Mouse (Mus musculus): ENCODE measurements around the gene B130006D01Rik. TPM values are rescaled to one million over a fixed set of nuclear protein-coding genes. Genes with fewer than 3 reads are reported as not detected.

The B130006D01Rik gene
- polyA plus RNA-seq, 1 experiment from 2014 or later, result 1.6 TPM

GRCm38 (mm10) chr11:95719356-95719755 is 4.0 kb upstream of the B130006D01Rik start:
- Histone ChIP-seq H3K4me1 (peaks cover 17% of the 10 kb centered on the region), H3K9ac (replicated peaks) (no peak overlapping the region), H3K36me3 (no peaks in the 10 kb centered on the region), H3K4me3 (no peak overlapping the region), H3K27ac (replicated peaks) (no peak overlapping the region), H3K27me3 (no peaks in the 10 kb centered on the region), H3K4me2 (replicated peaks) (no peak overlapping the region), H3K9me3 (no peaks in the 10 kb centered on the region)
- 92% methylated on average over 3 of the region's 3 CpGs for WGBS
- no peak for ATAC-seq (ENCODE audit: low FRiP score, low read depth)

GRCm38 (mm10) chr11:95724466-95724865 is 1.1 kb downstream of the B130006D01Rik start:
- WGBS, result 95% methylated on average over 4 of the region's 4 CpGs
- H3K4me1 ChIP-seq, result no peaks in the 10 kb centered on the region
- no peak for ATAC-seq (ENCODE audit: low FRiP score, low read depth)
- no peaks in the 10 kb centered on the region for H3K36me3 ChIP-seq
- H3K9me3 ChIP-seq, result no peaks in the 10 kb centered on the region
- H3K4me2 ChIP-seq (replicated peaks), result no peak overlapping the region
- no peaks in the 10 kb centered on the region for H3K27me3 ChIP-seq
- H3K27ac ChIP-seq (replicated peaks), result no peak overlapping the region
- H3K9ac ChIP-seq (replicated peaks), result no peak overlapping the region
- H3K4me3 ChIP-seq, result no peak overlapping the region

GRCm38 (mm10) chr11:95726156-95726555 is 2.8 kb downstream of the B130006D01Rik start:
- WGBS, result 82% methylated on average over 4 of the region's 4 CpGs
- no peaks in the 10 kb centered on the region for H3K36me3 ChIP-seq
- H3K4me1 ChIP-seq, result no peaks in the 10 kb centered on the region
- H3K9ac ChIP-seq (replicated peaks), result no peak overlapping the region
- H3K4me3 ChIP-seq, result no peak overlapping the region
- no peak overlapping the region for H3K4me2 ChIP-seq (replicated peaks)
- H3K27me3 ChIP-seq, result no peaks in the 10 kb centered on the region
- no peaks in the 10 kb centered on the region for H3K9me3 ChIP-seq
- ATAC-seq (ENCODE audit: low FRiP score, low read depth), result no peak
- H3K27ac ChIP-seq (replicated peaks), result no peak overlapping the region

GRCm38 (mm10) chr11:95727947-95728346 is 4.6 kb downstream of the B130006D01Rik start:
- ATAC-seq (ENCODE audit: low FRiP score, low read depth), result no peak
- no peak overlapping the region for H3K4me2 ChIP-seq (replicated peaks)
- WGBS, result 95% methylated on average over 5 of the region's 5 CpGs

GRCm38 (mm10) chr11:95728916-95729907 is 5.8 kb downstream of the B130006D01Rik start:
- no peak for ATAC-seq (ENCODE audit: low FRiP score, low read depth)
- H3K27me3 ChIP-seq, result no peaks in the 10 kb centered on the region
- H3K4me3 ChIP-seq, result no peak overlapping the region
- no peak overlapping the region for H3K27ac ChIP-seq (replicated peaks)
- WGBS, result 86% methylated on average over 12 of the region's 12 CpGs
- H3K9ac ChIP-seq (replicated peaks), result no peak overlapping the region
- H3K9me3 ChIP-seq, result no peaks in the 10 kb centered on the region
- no peak overlapping the region for H3K4me2 ChIP-seq (replicated peaks)
- H3K36me3 ChIP-seq, result no peaks in the 10 kb centered on the region
- H3K4me1 ChIP-seq, result no peaks in the 10 kb centered on the region

More at GRCm38 (mm10) chr11:95727947-95728346, 4.6 kb downstream of the B130006D01Rik start:
- no peaks in the 10 kb centered on the region for H3K27me3 ChIP-seq
- no peaks in the 10 kb centered on the region for H3K9me3 ChIP-seq
- H3K9ac ChIP-seq (replicated peaks), result no peak overlapping the region
- H3K36me3 ChIP-seq, result no peaks in the 10 kb centered on the region
- no peaks in the 10 kb centered on the region for H3K4me1 ChIP-seq
- no peak overlapping the region for H3K27ac ChIP-seq (replicated peaks)
- H3K4me3 ChIP-seq, result no peak overlapping the region

- Histone ChIP-seq H3K9ac (replicated peaks) (no peak overlapping the region), H3K9me3 (no peaks in the 10 kb centered on the region), H3K36me3 (no peaks in the 10 kb centered on the region), H3K27me3 (no peaks in the 10 kb centered on the region), H3K4me1 (no peaks in the 10 kb centered on the region), H3K4me3 (no peak overlapping the region), H3K27ac (replicated peaks) (no peak overlapping the region), H3K4me2 (replicated peaks) (no peak overlapping the region)
- WGBS, result 94% methylated on average over 2 of the region's 2 CpGs
- ATAC-seq (ENCODE audit: low FRiP score, low read depth), result no peak
Observed at GRCm38 (mm10) chr11:95734485-95734884, 11.1 kb downstream of the B130006D01Rik start.

- no peak overlapping the region for H3K4me2 ChIP-seq (replicated peaks)
- H3K9me3 ChIP-seq, result no peaks in the 10 kb centered on the region
- H3K27ac ChIP-seq (replicated peaks), result no peak overlapping the region
- H3K27me3 ChIP-seq, result no peaks in the 10 kb centered on the region
- H3K36me3 ChIP-seq, result no peaks in the 10 kb centered on the region
- no peak overlapping the region for H3K9ac ChIP-seq (replicated peaks)
- ATAC-seq (ENCODE audit: low FRiP score, low read depth), result no peak
- no peak overlapping the region for H3K4me3 ChIP-seq
- no peaks in the 10 kb centered on the region for H3K4me1 ChIP-seq
- 94% methylated on average over 3 of the region's 3 CpGs for WGBS
Observed at GRCm38 (mm10) chr11:95737811-95738210, 14.4 kb downstream of the B130006D01Rik start.

- ATAC-seq (ENCODE audit: low FRiP score, low read depth), result no peak
- H3K4me3 ChIP-seq, result no peak overlapping the region
- no peak overlapping the region for H3K9ac ChIP-seq (replicated peaks)
- no peak overlapping the region for H3K27ac ChIP-seq (replicated peaks)
- H3K4me2 ChIP-seq (replicated peaks), result no peak overlapping the region
- no peaks in the 10 kb centered on the region for H3K4me1 ChIP-seq
- H3K27me3 ChIP-seq, result no peaks in the 10 kb centered on the region
- peaks cover 9% of the 10 kb centered on the region for H3K36me3 ChIP-seq
- WGBS, result 97% methylated on average over 2 of the region's 2 CpGs
- H3K9me3 ChIP-seq, result no peaks in the 10 kb centered on the region
Observed at GRCm38 (mm10) chr11:95744521-95744920, 21.1 kb downstream of the B130006D01Rik start.

GRCm38 (mm10) chr11:95746821-95747220 is 23.4 kb downstream of the B130006D01Rik start:
- H3K4me3 ChIP-seq, result no peak overlapping the region
- H3K4me2 ChIP-seq (replicated peaks), result no peak overlapping the region
- H3K9ac ChIP-seq (replicated peaks), result no peak overlapping the region
- no peaks in the 10 kb centered on the region for H3K4me1 ChIP-seq
- H3K27ac ChIP-seq (replicated peaks), result no peak overlapping the region
- 77% methylated on average over 4 of the region's 4 CpGs for WGBS
- no peaks in the 10 kb centered on the region for H3K27me3 ChIP-seq
- peaks cover 20% of the 10 kb centered on the region for H3K36me3 ChIP-seq
- no peaks in the 10 kb centered on the region for H3K9me3 ChIP-seq
- no peak for ATAC-seq (ENCODE audit: low FRiP score, low read depth)

- Histone ChIP-seq H3K9me3 (no peaks in the 10 kb centered on the region), H3K36me3 (peaks cover 23% of the 10 kb centered on the region), H3K9ac (replicated peaks) (no peak overlapping the region), H3K27ac (replicated peaks) (no peak overlapping the region), H3K4me1 (no peaks in the 10 kb centered on the region), H3K4me3 (no peak overlapping the region), H3K27me3 (no peaks in the 10 kb centered on the region), H3K4me2 (replicated peaks) (no peak overlapping the region)
- no peak for ATAC-seq (ENCODE audit: low FRiP score, low read depth)
- 90% methylated on average over 5 of the region's 5 CpGs for WGBS
Observed at GRCm38 (mm10) chr11:95748331-95748730, 24.9 kb downstream of the B130006D01Rik start.

GRCm38 (mm10) chr11:95749619-95750018 is 26.2 kb downstream of the B130006D01Rik start:
- Histone ChIP-seq H3K4me1 (no peaks in the 10 kb centered on the region), H3K4me2 (replicated peaks) (no peak overlapping the region), H3K36me3 (peaks cover 35% of the 10 kb centered on the region), H3K9ac (replicated peaks) (no peak overlapping the region), H3K27me3 (no peaks in the 10 kb centered on the region), H3K9me3 (no peaks in the 10 kb centered on the region), H3K27ac (replicated peaks) (no peak overlapping the region), H3K4me3 (no peak overlapping the region)
- WGBS, result 85% methylated on average over 15 of the region's 15 CpGs
- ATAC-seq (ENCODE audit: low FRiP score, low read depth), result no peak

GRCm38 (mm10) chr11:95750995-95751394 is 27.6 kb downstream of the B130006D01Rik start:
- H3K4me2 ChIP-seq (replicated peaks), result no peak overlapping the region
- H3K4me3 ChIP-seq, result no peak overlapping the region
- no peak overlapping the region for H3K9ac ChIP-seq (replicated peaks)
- no peak for ATAC-seq (ENCODE audit: low FRiP score, low read depth)
- 20% methylated on average over 1 of the region's 1 CpGs for WGBS
- no peak overlapping the region for H3K27ac ChIP-seq (replicated peaks)
- no peaks in the 10 kb centered on the region for H3K9me3 ChIP-seq
- H3K4me1 ChIP-seq, result no peaks in the 10 kb centered on the region
- no peaks in the 10 kb centered on the region for H3K27me3 ChIP-seq
- peaks cover 48% of the 10 kb centered on the region for H3K36me3 ChIP-seq
